Mouse (Mus musculus): ENCODE data around the gene 1700022I11Rik.
A peak's percentile ranks its signal among the peaks of the same experiment; 100 is the strongest.
"Not testable (repeated sequence)": the region's sequence is repeated elsewhere in the genome, so short reads cannot be mapped to it uniquely, and the experiment has no call there.

1700022I11Rik gene

DNA sequence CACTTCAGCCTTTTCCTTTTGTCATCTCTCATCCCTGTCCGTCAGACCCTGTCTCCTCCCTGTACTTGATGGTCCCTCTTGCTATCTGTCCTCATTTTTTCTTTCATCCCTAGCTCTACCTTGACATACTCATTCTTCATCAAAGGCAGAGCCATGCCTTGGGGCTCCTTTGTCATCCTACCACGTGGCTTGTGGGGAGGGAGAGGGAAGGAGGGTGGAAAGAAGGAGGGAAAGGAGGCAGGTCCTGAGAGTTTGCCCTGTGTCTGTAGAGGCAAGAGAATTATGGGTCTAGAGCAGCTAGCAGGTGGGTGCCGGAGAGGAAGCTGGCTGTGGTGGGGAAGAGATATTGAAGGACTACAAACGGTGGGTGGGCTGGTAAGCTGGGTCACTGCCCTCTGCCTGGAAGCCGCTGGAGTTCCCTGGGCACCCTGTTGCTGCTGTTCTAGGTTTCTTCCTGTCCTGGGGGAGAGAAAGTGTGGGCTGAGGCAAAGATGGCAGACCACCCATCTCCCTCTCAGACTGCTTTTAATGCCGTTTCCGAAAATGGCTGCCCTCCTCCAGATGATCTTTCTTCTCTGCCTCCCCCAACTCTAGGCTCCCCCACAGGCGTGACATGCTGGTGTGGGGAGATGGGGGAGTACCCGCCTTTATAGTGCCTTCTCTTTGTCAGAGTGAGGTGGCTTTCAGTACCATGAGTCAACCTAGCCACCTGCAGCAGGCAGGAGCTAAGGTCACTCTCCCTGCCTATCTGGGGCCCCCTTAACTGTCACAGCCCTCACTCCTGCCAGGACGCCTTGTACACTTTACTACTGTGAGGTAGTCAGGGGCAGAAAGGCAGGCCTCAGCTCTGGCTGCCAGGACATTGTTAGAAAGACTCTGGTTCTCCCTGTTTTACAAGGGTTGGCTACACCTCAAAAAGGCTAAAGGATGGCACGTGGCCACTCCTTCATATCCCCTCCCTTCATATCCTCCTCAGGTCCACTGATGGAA lies 17.9 kb upstream of the 1700022I11Rik start:
- no peak for DNase-seq (ENCODE audit: low read depth, low spot score)

DNA sequence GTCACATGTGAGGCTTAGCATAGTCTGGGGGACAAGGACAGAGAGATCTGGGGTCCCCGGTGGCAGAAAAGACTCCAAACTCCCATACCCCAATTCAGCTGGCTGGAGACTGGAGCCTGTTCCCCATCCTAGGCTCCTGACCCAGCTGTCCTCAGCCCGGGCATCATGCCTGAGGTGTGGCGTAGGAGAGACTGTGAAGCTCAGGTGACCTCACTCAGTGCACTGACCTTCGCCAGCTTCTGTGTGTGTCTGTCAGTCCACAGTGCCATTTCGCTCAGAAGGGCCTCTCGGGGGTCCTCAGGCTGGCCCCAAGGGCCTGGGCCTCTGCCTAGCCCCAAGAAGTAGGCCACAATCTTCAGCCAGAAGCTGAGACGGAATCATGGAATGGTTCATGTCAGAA lies 16.8 kb upstream of the 1700022I11Rik start:
- no peak for DNase-seq (ENCODE audit: low read depth, low spot score)

DNA sequence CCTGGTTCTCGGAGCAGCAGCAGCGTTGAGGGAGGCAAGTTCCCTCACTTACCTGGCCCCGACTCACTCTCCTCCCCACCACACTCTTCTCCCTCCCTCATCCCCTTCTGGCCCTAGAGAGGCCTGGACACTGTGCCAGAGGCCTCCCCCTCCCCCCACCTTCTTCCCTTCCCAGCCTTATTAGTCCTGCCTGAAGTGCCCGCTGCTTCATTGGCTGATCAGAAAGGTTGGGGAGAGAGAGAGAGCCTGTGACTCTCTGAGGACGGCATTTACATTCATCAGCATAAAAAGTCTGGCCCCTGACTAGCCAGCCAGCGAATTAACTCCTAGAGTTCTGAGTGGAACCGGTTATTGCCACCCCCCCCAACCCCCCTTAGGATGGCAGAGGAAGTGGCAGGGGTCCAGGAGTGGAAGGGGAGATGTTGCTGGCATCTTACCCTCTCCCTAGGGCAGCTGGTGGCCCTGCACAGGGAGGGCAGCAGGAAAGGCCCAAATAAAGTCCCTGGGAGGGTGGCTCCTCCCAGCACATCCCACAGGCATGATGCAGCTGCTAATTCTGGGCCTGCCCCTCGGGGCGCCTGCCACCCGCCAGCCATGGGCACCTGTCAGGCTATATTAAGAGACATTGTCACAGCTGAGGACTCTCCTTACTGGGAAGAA lies 15.8 kb upstream of the 1700022I11Rik start:
- DNase-seq (ENCODE audit: low read depth, low spot score) = no peak

DNA sequence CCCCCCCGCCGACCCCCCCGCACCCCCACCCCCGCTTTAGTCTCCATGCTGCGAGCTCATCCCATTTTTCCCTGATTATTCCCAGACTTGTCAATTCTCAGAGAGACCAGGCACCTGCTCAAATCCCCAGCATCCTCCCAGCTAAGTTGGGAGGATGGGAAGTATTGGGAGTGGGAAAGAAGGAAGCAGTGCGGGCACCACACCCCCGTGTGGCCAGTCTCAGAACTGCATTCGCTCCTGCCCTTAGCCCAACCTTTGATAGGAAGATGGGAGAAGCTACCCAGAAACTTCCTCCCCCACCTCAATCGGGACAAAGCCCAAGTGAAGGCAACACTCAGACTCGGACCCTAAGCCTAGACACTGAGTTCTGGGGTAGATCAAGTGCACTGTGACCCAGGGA lies 15.1 kb upstream of the 1700022I11Rik start:
- no peak for DNase-seq (ENCODE audit: low read depth, low spot score)

DNA sequence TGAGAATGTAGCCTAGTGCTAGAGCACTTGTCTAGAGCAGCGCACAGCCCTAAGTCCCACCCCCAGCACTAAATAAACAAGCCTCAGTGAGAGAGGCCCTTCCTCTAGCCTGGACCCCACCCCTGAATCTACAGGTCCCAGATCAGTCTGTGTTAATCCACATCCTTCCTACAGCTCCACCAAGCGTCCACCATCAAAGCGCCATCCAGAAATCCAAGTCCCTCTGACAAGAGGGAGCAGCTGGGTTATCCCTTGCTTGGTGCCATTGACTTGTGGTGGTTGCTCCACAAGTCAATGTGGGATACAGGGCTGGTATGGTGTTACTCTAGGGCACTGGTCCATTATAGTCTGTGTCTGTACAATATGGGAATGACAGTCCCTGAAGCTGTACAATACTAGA lies 14.2 kb upstream of the 1700022I11Rik start:
- DNase-seq (ENCODE audit: low read depth, low spot score) = no peak

DNA sequence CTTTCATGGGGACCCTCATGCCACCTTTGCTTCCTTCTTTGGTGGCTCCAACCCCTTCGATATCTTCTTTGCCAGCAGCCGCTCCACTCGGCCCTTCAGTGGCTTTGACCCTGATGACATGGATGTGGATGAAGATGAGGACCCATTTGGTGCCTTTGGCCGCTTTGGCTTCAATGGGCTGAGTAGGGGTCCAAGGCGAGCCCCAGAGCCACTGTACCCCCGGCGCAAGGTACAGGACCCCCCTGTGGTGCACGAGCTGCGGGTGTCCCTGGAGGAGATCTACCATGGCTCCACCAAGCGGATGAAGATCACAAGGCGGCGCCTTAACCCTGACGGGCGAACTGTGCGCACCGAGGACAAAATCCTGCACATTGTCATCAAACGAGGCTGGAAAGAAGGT lies 12.8 kb upstream of the 1700022I11Rik start:
- no peak for DNase-seq (ENCODE audit: low read depth, low spot score)

DNA sequence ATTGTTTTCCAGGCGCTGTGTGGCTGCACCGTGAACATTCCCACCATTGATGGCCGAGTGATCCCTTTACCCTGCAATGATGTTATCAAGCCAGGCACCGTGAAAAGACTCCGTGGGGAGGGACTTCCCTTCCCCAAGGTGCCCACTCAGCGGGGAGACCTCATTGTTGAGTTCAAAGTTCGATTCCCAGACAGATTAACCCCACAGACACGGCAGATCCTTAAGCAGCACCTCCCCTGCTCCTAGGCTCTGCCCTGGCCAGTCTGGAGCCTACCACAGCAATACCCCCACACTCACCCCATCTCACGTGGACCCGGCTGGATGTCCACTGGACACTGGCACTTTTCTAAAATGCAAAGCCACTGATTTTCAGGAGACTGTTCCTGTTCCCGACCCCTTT lies 12.1 kb upstream of the 1700022I11Rik start:
- no peak for DNase-seq (ENCODE audit: low read depth, low spot score)

DNA sequence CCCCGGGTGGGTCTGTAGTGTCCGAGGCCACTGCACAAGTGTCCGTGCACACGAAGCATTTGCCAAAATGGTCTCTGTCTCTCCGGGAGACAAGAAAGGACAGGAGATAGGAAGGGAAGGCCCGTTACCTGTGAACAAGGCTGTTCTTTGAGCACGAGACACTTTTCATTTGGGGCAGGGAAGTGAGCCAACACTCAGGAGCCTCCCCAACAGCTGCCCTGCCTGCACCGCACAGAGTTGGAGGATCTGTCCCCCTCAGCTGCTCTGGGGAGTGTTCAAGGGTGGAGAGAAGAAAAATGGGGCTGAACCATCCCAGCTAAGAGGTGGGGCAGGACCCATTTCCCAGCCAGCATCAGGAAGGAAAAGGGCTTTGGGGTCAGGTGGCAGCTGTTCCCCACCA lies 11.4 kb upstream of the 1700022I11Rik start:
- no peak for DNase-seq (ENCODE audit: low read depth, low spot score)

DNA sequence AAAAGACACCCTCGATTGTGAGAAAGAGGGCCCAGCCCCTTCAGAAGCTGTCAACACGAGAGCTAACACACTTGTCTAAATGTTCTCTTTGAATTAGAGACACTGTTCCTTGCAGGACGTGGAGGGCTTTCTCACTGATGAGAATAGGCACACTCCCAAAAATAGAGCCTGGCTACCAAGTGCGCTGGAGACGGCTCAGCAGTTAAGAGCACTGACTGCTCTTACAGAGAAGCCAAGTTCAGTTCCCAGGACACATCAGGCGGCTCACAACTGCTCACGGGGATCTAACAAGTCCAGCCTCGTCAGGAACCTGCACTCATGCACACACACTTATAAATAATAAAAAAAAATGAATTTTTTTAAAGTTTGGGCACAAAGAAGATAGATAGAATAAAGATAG lies 10.5 kb upstream of the 1700022I11Rik start:
- DNase-seq (ENCODE audit: low read depth, low spot score) = no peak

DNA sequence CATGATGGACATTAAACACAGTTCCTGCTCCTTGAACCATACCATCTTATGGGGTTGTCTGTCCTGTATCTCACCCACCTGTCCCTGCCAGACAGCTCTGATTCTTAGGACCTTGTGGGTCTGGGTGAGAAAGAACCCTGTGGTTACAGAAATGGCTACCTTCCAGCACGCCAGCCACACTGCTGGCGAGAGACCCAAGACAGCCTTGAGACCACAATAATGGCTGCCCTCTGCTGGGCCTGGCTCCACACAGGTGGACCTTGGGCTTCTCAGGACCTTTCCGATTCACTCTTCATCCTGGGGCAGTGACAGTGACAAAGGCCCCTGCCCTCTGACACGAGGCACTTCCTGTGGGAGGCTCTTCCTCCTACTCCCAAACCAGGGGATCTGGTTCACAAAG lies 10.0 kb upstream of the 1700022I11Rik start:
- no peak for DNase-seq (ENCODE audit: low read depth, low spot score)

DNA sequence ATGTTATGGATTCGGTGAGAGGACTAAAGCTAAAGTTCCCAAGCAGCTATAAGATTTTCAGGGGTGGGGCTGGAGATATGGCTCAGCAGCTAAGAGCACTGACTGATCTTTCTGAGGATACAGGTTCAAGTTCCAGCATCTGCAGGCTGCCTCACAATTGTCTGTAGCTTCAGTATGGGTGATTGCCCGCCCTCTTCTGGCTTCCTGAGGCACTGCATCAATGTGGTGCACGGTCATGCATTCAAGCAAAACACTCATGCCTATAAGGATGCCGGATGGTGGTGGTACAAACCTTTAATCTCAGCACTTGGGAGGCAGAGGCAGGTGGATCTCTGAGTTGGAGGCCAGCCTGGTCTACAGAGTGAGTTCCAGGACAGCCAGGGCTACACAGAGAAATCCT lies 7.8 kb upstream of the 1700022I11Rik start:
- DNase-seq (ENCODE audit: low read depth, low spot score) = no peak

DNA sequence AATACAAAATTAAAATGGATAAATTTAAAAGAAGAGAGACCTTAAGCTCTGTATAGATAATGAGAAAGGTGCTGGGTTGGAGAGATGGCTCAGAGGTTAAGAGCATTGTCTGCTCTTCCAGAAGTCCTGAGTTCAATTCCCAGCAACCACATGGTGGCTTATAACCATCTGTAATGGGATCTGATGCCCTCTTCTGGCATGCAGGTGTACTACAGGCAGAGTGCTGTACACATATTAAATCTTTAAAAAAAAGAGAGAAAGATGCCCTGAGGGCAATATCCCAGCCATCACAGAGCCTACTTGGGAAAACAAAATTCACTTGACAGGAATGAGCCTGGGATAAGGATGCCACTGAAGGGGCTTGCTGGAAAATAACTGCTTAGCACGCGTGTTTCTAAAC lies 5.9 kb upstream of the 1700022I11Rik start:
- DNase-seq (ENCODE audit: low read depth, low spot score) = no peak

DNA sequence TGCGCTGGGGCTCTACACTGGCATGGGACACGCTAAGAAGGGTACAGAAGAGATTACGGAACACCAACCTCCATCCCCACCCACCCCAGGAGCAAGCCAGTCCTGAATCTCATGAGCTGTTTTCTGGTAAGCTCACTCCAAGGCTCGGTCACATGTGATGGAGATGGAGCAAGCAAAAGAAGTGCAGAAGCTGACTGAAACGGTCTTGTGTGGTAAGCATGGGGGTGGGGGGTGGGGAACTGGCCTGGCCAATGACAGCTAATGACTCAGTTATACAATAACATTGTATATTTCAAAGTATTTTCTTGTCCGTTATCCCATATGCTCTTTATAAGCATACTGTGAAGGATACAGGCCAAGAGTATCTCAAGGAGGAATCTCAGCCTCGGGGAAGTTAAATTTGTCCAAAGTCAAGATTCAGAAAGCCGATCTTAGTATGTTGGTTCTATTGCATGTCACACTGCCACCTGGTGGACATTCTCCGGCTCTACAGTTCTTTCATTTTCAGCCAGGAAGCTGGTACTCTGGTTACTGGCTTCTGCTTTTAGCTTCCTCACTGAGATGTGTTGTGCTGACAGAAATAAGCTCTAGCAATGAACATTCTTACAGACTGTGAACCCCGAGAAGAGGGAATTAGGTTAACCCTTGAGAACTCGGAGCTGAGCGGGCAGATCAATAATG lies 4.2 kb upstream of the 1700022I11Rik start:
- peak; percentile 53 for DNase-seq (ENCODE audit: low read depth, low spot score)

DNA sequence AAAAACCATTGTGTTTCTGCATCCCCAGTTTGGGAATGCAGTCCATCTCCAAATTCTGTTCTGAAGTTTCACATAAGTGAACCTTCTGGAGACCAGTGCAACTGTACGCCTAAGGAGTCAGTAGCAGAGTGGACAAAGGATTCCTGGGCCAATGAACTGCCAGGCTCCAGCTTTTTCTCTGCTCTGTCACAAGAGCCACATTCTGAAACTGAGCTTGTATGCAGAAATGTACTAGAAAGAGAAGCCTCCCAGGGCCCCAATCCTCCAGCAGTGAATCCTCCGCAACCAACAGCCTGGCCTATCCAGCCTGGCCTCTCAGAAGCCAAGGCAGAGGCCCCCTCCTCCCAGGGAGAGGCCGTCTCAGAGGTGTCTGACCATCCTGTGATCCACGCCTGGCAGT lies 3.5 kb downstream of the 1700022I11Rik start:
- DNase-seq (ENCODE audit: low read depth, low spot score) = no peak

DNA sequence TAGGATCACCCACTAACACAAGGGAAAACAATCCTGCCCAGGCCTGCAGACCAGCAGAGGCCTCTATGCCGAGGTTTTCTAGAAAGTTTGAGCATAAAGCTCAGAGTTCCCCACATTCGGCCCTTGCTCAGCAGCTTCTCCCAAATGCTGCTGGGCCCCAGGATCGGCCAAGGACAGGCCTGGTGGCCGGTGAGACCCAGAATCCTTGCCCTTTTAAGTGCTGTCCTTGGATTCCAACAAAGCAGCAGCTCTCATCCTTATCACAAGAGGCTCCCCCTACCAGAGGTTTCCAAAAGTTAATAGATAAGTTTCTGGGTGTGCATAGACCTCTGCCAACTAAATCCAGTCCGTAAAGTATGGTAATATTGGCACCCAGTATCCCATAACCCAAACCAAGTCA lies 4.5 kb downstream of the 1700022I11Rik start:
- DNase-seq (ENCODE audit: low read depth, low spot score) = no peak

DNA sequence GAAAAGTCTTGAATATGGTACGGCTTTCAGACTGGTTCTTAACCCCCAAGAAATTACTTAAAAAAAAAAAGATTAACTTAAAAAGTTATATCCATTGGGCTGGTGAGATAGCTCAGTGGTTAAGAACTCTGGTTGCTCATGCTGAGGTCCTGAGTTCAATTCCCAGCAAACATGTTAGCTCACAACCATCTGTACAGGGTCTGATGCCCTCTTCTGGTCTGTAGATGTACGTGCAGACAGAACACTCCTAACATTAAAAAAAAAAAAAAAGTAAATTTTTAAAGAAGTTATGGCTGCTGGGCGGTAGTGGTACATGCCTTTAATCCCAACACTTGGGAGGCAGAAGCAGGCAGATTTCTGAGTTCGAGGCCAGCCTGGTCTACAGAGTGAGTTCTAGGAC lies 8.7 kb downstream of the 1700022I11Rik start:
- no peak for DNase-seq (ENCODE audit: low read depth, low spot score)

DNA sequence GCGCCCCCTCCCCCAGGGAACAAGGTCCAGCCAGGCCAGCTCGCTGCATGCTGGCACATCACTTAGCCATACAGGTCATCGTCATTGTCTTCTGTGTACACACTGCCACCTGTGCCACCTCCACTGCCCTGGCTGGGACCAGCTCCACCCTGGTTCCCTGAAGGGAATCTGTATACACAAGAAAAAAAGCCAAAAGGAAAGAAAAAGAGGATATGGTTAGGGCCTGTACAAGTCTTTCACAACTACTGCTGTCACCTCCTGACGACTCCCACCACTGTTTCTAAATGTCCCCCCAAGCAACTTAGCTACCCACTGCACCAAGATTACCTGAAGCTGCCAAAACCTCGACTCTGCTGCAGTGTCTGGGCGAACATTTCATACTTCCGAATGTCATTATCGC lies 11.1 kb downstream of the 1700022I11Rik start:
- DNase-seq (ENCODE audit: low read depth, low spot score) = not testable (repeated sequence)

DNA sequence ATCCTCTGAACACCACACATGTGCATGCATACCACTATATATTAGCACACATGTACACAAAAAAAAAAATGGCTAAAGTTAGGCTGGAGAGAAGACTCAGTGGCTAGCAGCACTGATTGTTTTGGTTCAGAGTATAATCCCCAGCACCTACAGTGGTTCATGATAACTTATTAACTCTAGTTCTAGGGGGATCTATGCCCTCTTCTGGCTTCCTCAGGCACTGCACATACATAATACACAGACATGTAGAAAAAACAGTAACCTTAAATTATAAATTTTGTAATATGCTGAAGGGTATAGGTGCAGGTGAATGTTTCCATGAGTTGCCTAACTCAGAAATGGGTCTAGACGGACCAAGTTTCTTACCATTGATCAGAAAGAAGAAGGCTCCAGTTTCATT lies 18.9 kb downstream of the 1700022I11Rik start:
- no peak for DNase-seq (ENCODE audit: low read depth, low spot score)

DNA sequence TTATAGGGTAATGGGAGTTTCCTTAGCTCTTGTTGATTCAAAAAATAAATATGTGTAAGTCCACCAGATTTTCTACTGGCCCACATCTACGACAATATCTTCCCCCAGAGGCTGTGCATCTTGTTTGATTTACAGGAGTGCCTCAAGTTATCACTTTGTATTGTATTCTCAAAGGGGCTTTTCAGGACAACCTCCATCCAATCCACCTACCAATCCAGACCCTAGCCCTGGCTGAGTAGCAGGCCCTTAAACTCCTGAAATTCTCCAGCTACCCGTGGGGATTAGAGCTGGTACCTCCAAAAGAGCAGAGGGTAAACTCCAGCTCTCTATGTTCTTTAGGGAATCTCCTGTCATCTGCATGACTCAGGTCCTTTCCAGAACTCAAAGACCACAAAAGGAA lies 28.6 kb downstream of the 1700022I11Rik start:
- no peak for DNase-seq (ENCODE audit: low read depth, low spot score)

DNA sequence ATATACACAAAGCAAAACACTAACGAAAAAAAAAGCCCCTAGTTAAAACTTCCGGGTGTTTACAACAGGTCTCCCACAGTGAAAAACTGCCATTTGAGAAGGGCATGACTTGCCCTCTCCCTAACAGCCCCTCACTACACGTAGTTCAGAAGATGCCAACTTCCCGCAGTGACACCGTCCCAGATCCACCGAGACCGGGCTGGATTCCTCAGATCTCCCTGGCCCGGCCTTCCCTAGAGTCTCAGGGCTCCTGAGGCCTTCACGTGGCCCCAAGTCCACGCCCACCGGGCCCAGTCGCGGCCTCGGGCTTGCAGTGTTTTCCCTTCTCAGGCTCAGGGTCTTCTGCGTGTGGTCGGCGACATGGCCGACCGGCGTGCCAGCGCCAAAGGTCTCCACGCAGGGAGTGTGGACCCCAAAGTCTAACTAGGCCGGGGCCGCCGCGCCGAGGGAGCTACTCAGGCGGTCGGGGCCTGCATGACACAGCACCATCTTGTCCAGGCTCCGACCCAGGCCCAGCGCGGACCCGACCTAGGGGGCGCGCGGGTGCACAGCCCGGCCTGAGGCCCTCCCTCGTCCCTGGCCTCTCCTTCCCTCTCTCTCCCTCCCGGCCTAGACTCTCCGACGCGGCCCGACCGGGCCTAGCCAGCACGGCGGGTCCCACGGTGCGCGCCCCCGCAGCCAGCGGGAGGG lies 30.2 kb downstream of the 1700022I11Rik start:
- DNase-seq (ENCODE audit: low read depth, low spot score) = peak; percentile 65

DNA sequence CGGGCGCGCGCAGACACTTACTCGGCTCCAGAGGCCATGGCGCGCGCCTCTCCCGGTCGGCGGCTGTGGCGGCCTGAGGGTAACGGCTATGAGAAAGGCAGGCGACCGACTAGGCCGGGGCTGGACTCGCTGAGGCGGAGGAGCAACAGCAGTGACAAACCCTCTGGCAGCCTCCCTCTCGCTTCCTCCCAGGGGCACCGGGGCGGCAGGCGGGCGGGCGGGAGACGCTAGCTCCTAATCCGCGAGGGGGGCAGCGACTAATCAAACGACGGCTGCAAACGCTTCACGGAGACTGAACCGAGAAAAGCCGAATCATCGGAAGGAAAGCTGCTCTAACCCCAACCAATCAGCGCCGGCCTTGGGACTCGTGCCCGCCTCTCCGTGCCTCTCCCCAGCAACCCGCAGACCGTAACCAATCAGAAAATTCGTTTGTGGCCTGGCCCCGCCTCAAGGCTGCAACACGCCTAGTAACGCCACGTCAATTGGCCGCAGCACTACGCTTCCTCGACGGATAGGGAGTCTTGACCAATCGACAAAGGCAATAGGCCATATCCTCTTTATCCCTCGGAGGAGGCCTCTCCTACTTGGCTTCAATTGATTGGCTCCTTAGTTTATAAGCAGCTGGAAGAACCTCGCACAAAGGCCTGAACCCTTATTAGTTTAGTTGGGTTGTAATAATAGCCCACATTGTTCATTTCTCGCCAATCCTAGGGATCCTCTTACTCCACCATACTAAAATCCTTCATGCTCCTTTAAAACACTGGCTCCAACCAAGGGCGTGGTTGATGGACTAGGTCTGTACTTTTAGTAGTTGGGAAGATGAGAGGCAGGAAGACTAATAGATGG lies 31.0 kb downstream of the 1700022I11Rik start, which contains the start of gene Vcp:
Vcp (minus strand) TSS at position 367 of the 846 bp plus-strand sequence.
- DNase-seq (ENCODE audit: low read depth, low spot score) = peak; percentile 98

Measured in c-Kit-negative CD71-positive TER-119-positive erythroid progenitor cells, embryonic 14.5 days (primary cell).